Mouse (Mus musculus) right cerebral cortex, adult 18-20 months (tissue): ENCODE results near the gene Pam16.

Source experiments
- DNase-seq: peaks from one replicate; pipeline ENCODE4 v3.0.0; 2022; ENCODE audit warnings: mixed read lengths

Gene Pam16

DNA sequence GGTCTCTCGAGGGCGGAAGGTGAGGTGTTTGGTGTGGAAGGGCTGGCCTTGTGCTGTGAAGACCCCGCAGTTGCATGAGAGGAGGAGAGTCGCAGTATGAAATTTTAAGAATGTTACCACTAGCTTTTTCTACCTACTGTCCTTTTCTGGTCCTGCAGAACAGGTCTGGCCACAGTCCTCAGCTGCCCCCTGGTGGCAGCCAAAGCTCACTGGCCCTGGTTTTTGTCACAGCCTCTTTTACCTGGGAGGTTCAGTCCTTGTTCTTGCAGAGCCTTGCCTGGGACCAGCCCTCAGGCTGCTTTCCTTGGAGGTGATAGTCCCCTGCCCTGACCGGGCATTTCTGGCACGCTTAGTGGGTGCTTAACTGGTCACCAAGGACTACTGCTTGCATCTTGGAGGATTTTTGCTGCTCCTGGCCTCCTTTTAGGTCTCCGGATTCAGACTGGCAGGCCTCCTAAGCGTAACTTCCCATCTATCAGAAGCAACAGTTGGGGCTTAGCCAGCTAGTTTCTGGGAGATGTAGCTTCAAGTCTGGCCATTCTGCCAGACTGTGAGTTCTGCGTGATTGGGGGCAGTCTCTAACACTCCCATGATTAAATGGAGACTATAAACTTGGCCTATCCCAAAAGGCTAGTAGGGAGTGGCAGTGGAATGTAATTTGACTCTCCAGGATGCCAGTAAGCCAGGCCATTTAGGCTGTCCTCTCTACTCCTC, 16.8 kb downstream of the Pam16 start:
- peak; percentile 80 for DNase-seq

- DNase-seq: peak; percentile 34
Measured at GRCm38 (mm10) chr16:4606431-4607084, 18.2 kb downstream of the Pam16 start.

GRCm38 (mm10) chr16:4605514-4606131, 19.2 kb downstream of the Pam16 start:
- DNase-seq: no peak

DNA sequence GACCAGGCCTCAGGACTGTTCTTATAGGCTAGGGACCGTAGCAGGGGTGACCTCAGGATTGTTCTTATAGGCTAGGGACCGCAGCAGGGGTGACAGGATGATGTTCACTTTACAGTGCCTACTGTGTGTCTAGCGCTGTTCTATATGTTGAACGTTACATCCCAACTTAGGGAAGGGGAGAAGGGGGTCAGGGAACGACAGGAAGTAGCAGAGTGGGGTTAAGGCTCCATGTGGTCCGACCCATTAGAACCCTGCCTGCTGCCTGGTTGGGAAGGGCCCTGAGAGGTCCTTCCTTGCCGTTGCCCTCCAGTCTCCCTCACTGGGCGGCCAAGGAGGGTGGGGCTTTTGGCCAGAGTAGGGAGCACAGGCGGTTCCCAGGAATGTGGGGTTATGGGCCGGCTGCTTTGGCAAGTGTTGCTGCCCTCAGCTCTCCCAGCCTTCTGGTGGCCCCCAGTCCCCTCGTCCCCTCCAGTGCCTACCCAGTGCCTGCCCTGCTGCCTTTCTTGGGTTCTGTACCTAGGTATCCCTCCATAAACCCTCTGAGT, 20.4 kb downstream of the Pam16 start:
- DNase-seq: no peak

DNA sequence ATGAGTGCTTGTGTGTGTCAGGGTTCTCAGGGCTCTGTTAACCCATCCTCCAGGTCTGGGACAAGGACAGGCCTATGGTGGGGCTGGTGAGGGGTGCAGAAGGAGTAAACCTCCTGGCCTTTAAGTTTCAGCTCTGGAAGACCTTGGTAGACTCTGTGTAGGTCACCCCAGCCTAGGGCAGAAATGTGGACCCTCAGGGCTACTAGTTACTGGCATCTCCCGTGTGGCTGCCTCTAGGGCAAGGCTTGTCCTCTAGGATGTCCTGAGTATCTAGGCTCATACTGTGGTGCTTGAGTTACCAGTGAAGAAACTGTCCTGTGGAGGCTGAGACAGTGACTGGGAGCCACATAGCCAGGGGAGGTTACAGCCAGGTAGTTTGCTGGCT, 21.3 kb downstream of the Pam16 start:
- DNase-seq: no peak

DNA sequence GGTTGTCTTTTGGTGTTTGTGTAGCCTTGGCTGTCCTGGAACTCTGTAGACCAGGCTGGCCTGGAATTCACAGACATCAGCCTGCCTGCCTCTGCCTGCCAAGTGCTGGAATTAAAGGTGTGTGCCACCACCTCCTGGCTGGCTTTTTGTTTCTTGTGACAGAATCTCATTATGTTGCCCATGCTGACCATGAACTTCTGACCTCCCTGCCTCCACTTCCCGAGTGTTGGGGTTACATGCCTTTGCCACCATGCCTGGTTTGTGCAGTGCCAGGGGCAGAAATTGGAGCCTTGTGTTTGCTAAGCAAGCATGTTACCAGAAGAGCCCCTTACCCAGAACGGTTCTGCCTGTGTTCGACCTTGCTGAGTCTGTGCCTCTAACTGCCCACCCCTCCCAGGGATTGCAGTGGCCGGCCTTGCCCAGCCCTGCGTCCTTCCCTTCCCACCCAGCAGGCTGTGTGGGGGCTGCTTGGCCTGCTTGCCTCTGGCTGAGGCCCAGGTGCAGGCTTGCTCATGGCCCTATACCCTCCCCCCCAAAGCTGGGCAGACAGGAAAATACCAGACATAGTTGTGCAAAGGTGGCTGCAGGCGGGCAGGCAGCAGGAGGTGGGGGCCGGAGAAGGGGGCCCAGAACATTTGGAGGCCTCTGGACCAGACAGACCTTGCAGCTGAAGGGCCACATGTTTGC, 21.9 kb downstream of the Pam16 start:
- no peak for DNase-seq

GRCm38 (mm10) chr16:4602189-4602588, 22.6 kb downstream of the Pam16 start:
- DNase-seq: no peak

- no peak for DNase-seq
Measured at GRCm38 (mm10) chr16:4600701-4601310, 24.0 kb downstream of the Pam16 start.

DNA sequence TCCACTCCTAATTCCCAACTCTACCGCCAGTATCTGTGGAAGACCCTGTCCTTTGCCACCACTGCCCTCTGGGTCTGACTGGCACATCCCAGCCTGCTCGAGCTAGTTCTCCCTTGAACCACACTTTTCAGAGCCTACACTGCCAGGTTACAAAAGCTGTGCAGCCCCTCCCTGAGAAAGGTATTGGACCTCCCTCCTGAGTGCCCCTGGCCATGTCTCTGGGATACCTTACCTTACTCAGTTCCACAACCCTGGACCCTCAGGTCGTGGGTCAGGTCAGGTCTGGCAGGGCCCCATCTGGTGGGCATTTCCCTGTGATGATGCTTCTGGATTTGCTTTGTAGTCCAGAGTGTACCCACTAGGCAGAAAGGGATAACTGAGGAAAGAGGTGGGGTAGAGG, 25.2 kb downstream of the Pam16 start:
- DNase-seq: no peak

GRCm38 (mm10) chr16:4598891-4599543, 25.8 kb downstream of the Pam16 start:
- no peak for DNase-seq

GRCm38 (mm10) chr16:4598041-4598440, 26.7 kb downstream of the Pam16 start:
- no peak for DNase-seq

DNA sequence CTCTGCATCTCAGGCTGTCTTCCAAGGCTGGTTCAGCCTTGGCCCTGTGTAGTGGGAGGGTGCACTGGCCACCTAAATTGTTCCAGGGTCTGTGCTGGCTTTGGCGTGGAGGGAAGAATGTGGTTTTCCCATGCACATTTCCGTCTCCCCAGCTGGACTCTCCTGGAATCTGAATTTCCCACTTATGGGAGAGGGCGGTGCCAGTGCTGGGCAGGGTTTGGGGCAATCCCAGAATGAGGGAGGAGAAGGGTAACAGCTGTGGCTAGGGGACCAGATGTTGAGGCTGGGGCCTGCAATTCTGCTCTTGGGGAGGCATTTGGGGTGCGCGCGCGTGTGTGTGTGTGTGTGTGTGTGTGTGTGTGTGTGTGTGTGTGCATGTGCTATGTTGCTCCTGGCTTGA, 27.5 kb downstream of the Pam16 start:
- DNase-seq: no peak

- DNase-seq: no peak
Measured at GRCm38 (mm10) chr16:4596836-4597235, 28.0 kb downstream of the Pam16 start.

DNA sequence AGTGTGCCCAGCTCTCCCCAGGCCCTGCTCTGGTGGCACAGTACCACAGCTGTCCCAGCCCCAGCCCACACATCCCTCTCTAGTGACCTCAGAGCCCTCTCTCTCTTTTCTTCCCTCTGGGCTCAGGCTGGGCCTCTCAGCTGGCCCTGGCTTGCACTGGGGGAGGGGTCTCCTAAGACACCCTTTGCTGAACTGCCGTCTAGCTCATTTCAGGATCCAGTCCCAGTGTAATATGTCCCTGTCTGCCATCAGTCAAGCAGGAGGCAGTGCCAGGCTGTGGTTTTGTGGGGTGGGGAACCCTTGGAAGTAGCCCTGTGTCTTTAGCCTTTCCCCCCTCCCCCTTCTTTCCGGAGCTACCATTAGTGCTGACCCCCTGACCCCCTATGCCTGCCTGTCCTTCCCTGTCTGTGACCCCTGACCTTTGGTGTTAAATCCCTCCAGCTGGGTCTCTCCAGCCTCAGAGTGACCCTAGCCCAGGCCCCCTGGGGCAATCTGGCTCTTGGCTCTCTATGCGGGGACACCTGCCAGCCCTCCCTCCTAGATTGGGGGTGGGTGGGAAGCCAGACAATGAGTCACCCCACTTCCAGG, 28.6 kb downstream of the Pam16 start:
- no peak for DNase-seq

- DNase-seq: peak; percentile 32
Measured at GRCm38 (mm10) chr16:4595527-4595963, 29.2 kb downstream of the Pam16 start.

DNA sequence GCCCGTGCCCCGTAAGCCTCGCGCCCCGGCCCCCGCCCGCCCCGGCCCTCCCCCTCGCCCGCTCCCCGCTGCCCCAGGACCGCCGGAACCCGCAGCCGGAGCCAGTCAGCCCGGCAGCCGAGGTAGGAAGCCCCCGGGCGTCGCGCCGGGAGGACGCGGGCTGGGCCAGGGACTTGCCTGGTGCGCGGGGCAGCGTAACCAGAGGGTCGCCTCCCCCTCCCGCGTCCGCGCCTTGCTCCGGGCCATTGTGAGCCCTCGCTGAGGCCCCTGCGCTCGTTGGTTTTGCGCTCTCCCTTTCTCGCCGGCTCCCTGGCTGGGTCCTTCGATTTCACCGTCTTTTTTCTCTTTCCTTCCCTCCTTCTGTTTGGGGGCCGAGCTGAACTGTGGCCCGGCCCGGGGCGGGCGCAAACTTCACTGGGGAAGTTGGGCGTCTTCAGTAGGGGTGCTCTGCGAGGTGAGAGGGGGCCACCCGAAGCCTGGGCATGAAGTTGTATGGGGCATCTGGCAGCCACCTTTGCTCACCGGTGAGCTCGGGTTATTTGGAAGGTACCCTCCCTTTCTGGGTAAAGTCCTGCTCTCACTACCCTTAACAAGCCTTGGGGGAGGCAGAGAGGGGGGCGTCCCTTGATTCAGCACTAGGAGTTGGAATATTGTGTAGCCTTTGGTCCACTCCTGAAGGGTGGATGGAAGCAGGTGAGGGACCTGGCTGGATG, 29.8 kb downstream of the Pam16 start:
- DNase-seq: no peak

DNA sequence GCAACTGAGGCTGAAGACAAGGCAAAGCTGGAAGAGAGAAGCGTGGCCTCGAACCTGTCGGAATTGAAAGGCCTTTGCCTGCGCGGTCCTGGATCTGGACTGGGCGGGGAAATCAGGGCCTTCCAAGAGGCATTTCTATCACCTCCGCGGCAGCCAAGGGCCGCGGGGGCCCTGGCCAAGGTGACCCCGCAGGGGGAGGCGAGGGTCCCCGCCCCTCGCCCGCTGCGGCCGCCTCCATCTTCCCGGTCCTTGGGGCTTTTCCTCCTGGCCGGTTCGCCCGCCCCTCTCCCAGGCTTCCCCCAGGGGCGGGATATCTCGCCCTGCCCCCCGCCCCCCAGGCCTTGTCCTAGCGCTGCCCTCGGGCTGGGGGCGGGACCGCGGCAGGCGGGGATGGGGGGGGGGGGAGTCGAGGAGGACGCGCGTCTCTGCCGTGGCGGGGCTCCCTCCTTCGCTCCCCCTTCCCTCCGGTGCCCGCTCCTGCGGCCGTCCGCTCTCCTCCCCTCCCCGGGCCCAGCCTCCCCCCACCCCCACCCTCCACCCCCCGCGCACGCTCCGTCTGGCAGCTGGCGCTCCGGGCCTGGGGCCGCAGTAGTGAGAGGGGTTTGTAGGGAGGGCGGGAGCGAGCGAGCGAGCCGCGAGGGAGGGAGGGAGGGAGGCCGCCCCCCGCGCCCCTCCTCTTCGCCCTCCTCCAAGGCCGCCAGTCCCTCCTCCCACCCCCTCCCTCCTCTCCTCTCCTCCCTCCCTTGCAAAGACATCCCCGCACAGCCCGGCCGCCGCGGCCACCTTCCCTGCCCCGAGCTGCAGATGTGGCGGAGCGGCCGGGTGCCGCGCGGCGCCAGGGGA, 30.6 kb downstream of the Pam16 start, which contains the start of gene Glis2:
Gene Glis2, plus strand, starts transcription at position 743 of the 843 bp plus-strand sequence.
- DNase-seq: peak; percentile 32

DNA sequence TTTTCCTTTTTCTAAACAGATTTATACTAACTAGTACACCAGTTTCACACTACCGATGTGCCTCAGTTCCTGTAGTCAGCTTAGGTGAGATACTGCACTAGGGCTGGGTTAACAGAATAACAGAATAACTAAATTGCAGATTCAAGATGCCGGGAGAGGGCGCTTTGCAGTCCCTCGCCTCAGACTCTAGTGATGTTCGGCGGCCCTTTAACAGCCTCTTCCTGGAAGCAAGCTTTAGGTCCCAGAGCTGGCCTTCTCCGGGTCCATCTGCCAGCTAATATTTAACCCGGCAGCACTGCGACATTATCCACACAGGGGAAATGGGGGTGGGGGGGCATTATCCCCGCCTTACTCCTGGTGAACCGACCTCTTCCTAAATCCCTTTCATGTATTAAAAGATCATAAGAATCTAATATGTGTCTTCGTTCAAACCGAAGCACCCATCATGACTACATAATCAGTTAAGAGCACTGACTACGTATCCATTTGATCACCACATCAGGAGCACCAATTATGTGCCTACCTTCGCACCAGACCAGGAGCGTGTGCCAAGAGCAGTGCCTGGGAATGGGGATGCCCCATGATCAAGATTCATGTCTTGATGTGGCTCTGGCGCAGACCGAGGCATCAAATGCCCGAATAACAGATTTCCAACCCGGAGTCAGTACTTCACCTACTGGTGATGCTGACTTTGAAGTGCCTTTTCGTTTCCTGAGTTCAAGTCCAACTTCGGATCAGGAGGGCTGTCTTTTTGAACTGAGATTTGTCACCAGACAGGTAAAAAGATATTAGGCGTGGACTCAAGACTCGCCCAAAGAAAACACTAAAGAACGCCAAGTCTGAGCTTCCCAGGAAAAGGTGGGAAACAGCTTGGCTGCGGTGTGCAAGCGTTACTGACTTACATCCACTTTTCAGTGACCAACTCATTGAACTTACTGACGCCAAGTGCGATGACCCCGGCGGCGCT, 31.6 kb downstream of the Pam16 start:
- peak; percentile 63 for DNase-seq

DNA sequence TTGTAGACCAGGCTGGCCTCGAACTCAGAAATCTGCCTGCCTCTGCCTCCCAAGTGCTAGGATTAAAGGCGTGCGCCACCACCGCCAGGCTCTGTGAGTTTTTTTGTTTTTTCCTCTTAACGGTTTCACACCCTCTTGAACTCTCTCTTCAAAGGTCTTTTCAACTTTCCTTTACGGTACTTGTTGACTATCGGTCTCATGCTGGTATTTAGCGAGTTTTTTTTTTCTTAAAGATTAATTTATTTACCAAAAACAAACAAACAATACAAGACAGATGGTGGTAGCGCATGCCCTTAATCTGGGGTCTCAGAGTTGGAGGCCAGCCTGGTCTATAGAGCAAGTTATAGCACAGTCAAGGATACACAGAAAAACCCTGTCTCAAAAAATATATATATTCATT, 34.6 kb downstream of the Pam16 start:
- DNase-seq: no peak
